Mouse (Mus musculus) CD4-positive naive resting alpha-beta T cell, adult 76 days (primary cell): Measurements from ENCODE around the gene Wdr48. TPM values are rescaled to one million over a fixed set of nuclear protein-coding genes. Genes with fewer than 3 reads are reported as not detected.

Experiments used
- total RNA-seq: library from RNA; stranded (reverse); gene quantifications from one replicate; pipeline ENCODE4 v1.2.4, GENCODE M21; 2023

Gene Wdr48
- total RNA-seq = 68.6 TPM

DNA sequence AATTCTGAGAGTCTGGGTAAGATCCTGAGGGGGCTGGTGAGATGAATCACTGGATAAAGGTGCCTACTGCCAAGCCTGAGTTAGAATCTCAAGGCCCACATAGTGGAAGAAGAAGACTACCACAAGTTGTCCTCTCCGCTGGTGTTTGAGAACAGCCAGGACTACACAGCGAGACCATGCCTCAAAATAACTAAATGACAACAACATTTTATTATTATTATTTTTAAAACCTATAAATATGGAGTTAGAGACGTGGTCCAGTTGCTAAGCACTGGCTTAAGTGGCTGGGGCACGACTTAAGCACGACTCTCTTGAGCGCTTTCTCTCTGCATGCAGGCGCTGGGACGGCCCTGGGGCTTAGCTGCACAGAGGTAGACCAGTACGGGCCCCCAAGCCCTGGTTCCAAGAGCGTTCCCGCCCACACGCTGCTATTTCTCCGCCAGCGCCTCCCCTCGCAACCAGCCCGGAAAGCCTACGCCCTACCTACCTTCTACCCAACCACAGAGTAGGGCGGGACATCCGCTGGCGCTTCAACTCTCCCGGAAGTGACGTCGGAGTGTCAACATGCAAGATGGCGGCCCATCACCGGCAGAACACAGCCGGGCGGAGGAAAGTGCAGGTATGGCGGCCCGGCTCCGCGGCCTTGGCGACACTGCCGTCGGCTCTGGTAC is at the start of gene Wdr48:
TSS of gene Wdr48 (plus strand) at position 540 of the 671 bp plus-strand sequence.

DNA sequence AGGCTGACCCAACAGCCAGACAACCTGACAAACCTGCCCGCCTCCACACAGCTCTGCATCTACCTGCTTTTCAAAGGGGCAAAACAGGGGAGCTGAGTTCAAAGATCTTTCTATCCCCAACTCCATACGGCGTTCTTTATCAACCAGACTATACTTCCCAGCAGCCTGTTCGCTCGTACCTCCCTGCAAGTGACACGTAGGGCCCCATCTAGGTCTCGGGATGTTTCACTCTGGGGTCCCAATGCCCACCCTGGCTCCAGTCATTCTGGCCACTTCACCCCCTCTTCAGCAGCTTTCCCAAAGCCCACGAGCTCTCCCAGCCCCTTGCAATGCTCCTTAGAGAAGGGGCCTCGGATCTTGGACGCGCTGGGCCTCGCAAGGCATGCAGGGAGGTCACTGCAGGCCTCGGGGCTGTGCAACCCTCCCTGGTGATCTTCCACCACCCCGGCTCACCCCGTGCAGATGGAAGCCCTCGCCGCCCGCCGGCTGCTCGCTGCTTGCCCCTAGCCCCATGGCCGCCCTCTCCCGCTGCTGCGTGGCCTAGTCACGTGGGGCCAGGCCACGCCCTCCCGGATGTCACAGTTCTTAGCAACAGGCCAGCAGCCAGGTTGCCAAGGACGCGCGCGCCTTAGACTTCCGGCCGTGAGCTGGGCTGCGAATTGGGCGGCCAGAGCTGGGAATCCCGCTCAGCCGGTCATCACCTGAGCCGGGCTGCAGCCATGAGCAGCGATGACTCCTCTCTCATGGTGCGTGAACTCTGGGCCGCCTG is 42.5 kb downstream of the Wdr48 start, which contains the start of the genes Gorasp1 and Ttc21a:
TSS of gene Gorasp1 (minus strand) at position 561 of the 769 bp plus-strand sequence.
TSS of gene Ttc21a (plus strand) at position 602 of the 769 bp plus-strand sequence.

Other genes starting within 250 kb of the Wdr48 start
- gene Scn10a, start 175.6 kb upstream of the Wdr48 start, total RNA-seq = not detected
- gene Scn11a, start 69.4 kb upstream of the Wdr48 start, total RNA-seq = not detected
- 2.7 TPM for gene Gorasp1, start 42.7 kb downstream of the Wdr48 start, total RNA-seq
- not detected for gene Ttc21a, start 42.7 kb downstream of the Wdr48 start, total RNA-seq
- 271 TPM for gene Csrnp1, start 89.8 kb downstream of the Wdr48 start, total RNA-seq
- not detected for gene Xirp1, start 128.7 kb downstream of the Wdr48 start, total RNA-seq
- gene Cx3cr1, start 175.0 kb downstream of the Wdr48 start, total RNA-seq = 0.67 TPM
- gene Ccr8, start 197.2 kb downstream of the Wdr48 start, total RNA-seq = 8.9 TPM
- gene Slc25a38, start 215.5 kb downstream of the Wdr48 start, total RNA-seq = 45.4 TPM
- 2,919 TPM for gene Rpsa, start 232.8 kb downstream of the Wdr48 start, total RNA-seq